Mouse (Mus musculus): ENCODE measurements around the gene Spryd4.
"Not testable (repeated sequence)": the region's sequence is repeated elsewhere in the genome, so short reads cannot be mapped to it uniquely, and the experiment has no call there.

The Spryd4 gene

GRCm38 (mm10) chr10:128191472-128191871 is 20.1 kb downstream of the Spryd4 start:
- in situ Hi-C loops (cut with MboI; ENCODE audit: low sequenced_read_pairs): loop anchor here (25.0 kb wide), 1 partner anchor 254 kb away; no protein-coding TSS in a partner anchor

GRCm38 (mm10) chr10:128188242-128188877 is 23.2 kb downstream of the Spryd4 start:
- in situ Hi-C loops (cut with MboI; ENCODE audit: low sequenced_read_pairs): loop anchor here (25.0 kb wide), 1 partner anchor 251 kb away; no protein-coding TSS in a partner anchor

- in situ Hi-C loops (cut with MboI; ENCODE audit: low sequenced_read_pairs): loop anchor here (25.0 kb wide), 1 partner anchor 250 kb away; no protein-coding TSS in a partner anchor
These were observed 24.4 kb downstream of the Spryd4 start for GRCm38 (mm10) chr10:128187181-128187605.

GRCm38 (mm10) chr10:128185959-128186358 is 25.6 kb downstream of the Spryd4 start:
- in situ Hi-C loops (cut with MboI; ENCODE audit: low sequenced_read_pairs): loop anchor here (25.0 kb wide), 1 partner anchor 249 kb away; no protein-coding TSS in a partner anchor

- in situ Hi-C loops (cut with MboI; ENCODE audit: low sequenced_read_pairs): loop anchor here (25.0 kb wide), 1 partner anchor 248 kb away; no protein-coding TSS in a partner anchor
These were observed 26.2 kb downstream of the Spryd4 start for GRCm38 (mm10) chr10:128185277-128185940.

- in situ Hi-C loops (cut with MboI; ENCODE audit: low sequenced_read_pairs): loop anchor here (25.0 kb wide), 1 partner anchor 247 kb away; no protein-coding TSS in a partner anchor
These were observed 27.3 kb downstream of the Spryd4 start for GRCm38 (mm10) chr10:128184296-128184695.

- in situ Hi-C loops (cut with MboI; ENCODE audit: low sequenced_read_pairs): loop anchor here (5.0 to 25.0 kb wide), 2 partner anchors 83 to 243 kb away; no protein-coding TSS in a partner anchor
These were observed 31.6 kb downstream of the Spryd4 start, which contains the start of gene Rbms2 for GRCm38 (mm10) chr10:128179989-128180388. Gene Rbms2 (minus strand): TSS chr10:128180297.

- in situ Hi-C loops (cut with MboI; ENCODE audit: low sequenced_read_pairs): loop anchor here (5.0 to 25.0 kb wide), 2 partner anchors 80 to 240 kb away; no protein-coding TSS in a partner anchor
These were observed 34.3 kb downstream of the Spryd4 start for GRCm38 (mm10) chr10:128177316-128177715.

GRCm38 (mm10) chr10:128175996-128176755 is 35.4 kb downstream of the Spryd4 start:
- in situ Hi-C loops (cut with MboI; ENCODE audit: low sequenced_read_pairs): loop anchor here (5.0 to 25.0 kb wide), 2 partner anchors 79 to 239 kb away; no protein-coding TSS in a partner anchor

- in situ Hi-C loops (cut with MboI; ENCODE audit: low sequenced_read_pairs): loop anchor here (5.0 to 25.0 kb wide), 2 partner anchors 78 to 238 kb away; no protein-coding TSS in a partner anchor
These were observed 36.3 kb downstream of the Spryd4 start for GRCm38 (mm10) chr10:128175302-128175701.

GRCm38 (mm10) chr10:128171348-128171747 is 40.3 kb downstream of the Spryd4 start:
- in situ Hi-C loops (cut with MboI; ENCODE audit: low sequenced_read_pairs): not testable (repeated sequence)

- in situ Hi-C loops (cut with MboI; ENCODE audit: low sequenced_read_pairs): no loop called here
These were observed 44.5 kb downstream of the Spryd4 start for GRCm38 (mm10) chr10:128167091-128167490.

- in situ Hi-C loops (cut with MboI; ENCODE audit: low sequenced_read_pairs): not testable (repeated sequence)
These were observed 45.9 kb downstream of the Spryd4 start for GRCm38 (mm10) chr10:128165726-128166125.
